Mouse (Mus musculus) kidney, adult 8-10 months (tissue): ENCODE results near the gene Hcrtr1.

Experiments used
- DNase-seq, 2 experiments: peaks; one replicate each; pipeline ENCODE4 v3.0.0; 2022

Gene Hcrtr1

DNA sequence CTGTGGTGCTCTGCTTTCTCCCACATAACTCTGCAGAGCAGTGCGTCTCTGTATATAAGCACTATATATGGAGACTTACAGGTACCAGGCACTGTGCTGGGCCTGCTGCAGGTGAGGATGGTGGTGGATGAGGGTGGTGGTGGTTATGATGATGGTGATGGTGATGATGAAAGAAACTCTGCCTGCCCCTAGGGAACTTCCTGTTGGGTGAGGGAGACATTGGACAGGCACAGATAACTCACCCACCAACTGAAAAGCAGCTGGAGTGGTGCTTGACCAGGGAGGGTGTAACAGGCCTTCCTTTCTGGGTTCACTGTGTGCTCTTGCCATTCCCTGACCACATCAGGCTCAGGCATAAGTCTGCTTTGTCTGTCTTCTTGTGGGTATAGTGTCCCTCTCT lies 26.4 kb downstream of the Hcrtr1 start:
- DNase-seq: no peak

DNA sequence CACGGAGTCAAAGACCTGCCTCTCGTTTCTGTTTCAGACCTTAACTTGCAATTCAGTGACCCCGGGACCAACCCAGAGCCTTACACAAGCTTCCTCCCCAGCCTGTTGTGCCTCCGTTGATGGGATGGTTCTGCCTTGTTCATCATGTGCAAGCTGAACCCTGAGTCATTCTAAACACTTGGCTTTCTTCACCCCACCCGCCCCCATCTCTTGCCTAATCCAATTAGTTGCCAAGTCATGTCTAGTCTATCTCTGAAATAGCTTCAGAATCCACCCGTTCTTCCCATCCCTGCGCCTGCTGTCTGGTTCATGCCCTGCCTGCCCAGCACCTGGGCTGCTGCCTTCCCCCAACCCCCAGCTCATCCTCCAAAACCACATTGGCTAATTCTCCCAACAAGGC lies 26.9 kb downstream of the Hcrtr1 start:
- no peak for DNase-seq

GRCm38 (mm10) chr4:130110091-130110490 lies 29.1 kb downstream of the Hcrtr1 start:
- no peak for DNase-seq

DNA sequence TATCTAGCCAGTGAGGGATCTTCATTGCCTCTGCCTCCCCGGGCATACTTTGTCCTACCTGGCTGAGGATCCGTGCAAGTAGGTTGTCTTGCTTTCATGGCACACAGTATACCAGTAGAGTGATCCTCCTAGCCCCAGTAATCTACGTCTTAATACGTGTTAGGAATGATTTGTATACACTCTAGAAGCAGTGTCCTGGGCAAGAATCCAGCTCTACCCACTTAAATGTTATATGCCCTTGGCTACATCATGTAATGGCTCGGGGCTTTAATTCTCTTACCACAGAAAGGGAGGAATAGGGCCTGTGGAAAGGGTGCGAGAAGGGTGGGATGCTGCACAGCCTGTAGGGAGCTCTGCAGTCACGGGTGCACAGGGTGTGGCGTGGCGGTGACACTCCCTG lies 29.5 kb downstream of the Hcrtr1 start:
- DNase-seq: no peak

DNA sequence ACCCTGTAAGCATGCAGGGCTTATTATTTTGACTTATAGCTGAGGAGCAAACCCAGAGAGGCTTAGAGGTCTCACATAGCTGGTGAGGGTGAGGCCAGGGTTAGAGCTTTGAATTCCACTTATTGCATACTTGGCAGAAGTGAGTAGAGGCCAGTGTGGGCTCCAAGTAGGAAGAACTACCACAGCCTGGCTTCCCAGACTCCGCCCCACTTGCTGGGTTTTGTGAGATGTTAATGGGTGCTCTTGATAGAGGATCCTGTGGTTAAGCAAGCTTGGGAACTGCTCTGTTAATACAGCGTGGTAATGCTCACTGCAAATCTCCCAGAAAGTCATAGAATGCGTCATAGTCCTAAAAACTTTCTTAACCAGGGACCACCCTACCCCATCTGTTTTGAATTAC lies 30.2 kb downstream of the Hcrtr1 start:
- DNase-seq: no peak

DNA sequence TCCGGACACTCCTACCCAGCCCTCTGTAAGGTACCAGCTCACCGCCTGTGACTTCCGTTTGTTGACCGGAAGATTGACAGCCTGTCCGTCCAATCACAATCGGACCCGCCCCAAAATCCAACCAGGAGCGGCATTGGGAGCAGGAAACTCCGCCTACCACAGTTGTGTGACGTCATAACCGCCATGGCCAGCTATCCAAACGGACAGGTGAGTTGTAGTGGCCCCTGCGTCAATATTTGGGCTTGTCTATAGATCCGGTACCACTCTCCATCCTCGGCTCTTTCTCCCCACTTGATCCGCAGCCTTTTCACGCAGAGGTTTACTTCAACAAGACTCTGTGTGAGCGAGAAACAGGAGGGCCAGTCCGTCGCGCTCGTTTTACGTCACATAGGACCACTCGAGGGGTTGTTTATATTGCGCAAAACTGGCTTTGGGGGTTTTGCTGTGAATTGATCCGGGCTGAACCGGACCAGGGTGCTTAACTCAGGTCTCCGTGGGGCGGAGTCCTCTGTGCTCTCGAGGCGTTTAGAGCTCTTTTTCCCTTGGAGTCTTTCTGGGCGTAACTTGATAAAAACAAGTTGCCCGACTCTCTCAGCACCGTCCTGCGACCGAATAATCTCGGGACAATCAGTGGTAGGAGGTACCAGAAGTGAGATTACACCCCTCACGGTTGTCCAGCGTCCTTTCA lies 31.6 kb downstream of the Hcrtr1 start:
- peak; percentile 100 for DNase-seq

- DNase-seq: no peak
Measured at GRCm38 (mm10) chr4:130107065-130107443, 32.1 kb downstream of the Hcrtr1 start.

DNA sequence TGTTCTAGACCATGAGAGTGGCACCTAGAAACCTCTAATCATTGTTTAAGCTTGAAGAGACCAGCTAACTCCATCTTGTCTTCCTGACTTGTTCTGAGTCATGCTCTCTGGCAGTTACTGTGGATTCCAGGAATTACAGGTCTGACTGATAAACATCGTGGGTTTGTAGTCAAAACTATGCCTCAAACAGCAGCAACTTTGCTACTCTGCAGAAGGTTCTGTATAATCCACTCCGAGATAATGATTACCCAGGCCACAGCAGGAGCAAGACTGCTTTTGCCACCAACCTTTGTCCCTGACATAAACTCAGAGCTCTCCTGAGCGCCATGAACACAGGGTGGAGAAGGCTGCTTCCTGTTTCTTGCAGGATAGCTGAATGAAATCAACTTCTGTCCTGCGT lies 34.6 kb downstream of the Hcrtr1 start:
- peak; percentile 72 to 86 for DNase-seq

- DNase-seq: no peak
Measured at GRCm38 (mm10) chr4:130103632-130104031, 35.5 kb downstream of the Hcrtr1 start.

GRCm38 (mm10) chr4:130102111-130102651 lies 37.0 kb downstream of the Hcrtr1 start, which contains the start of gene Pef1:
Pef1 (plus strand) TSS chr4:130102558.
- DNase-seq: no peak

GRCm38 (mm10) chr4:130101183-130101582 lies 38.0 kb downstream of the Hcrtr1 start:
- DNase-seq: no peak

- DNase-seq: no peak
Measured at GRCm38 (mm10) chr4:130095137-130095536, 44.0 kb downstream of the Hcrtr1 start.

DNA sequence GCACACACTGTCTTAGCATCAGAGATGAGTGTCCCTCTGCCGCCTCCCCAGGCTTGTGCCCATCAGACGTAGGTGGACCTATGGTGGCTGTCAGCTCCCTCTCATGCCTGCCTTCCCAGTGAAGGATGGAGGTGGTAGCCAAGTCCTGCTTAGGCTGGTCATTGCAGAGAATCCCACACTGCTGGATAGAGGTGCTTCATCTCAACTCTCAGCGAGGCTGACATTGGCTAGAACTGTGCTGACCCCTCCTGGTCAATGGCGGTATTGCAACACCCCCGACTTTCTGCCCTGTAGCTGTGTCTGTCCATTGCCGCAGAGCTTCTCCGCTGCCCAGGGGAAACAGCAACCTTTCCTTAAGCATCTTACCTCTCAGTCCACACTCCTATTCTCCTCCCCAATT lies 51.9 kb downstream of the Hcrtr1 start:
- peak; percentile 69 to 94 for DNase-seq

DNA sequence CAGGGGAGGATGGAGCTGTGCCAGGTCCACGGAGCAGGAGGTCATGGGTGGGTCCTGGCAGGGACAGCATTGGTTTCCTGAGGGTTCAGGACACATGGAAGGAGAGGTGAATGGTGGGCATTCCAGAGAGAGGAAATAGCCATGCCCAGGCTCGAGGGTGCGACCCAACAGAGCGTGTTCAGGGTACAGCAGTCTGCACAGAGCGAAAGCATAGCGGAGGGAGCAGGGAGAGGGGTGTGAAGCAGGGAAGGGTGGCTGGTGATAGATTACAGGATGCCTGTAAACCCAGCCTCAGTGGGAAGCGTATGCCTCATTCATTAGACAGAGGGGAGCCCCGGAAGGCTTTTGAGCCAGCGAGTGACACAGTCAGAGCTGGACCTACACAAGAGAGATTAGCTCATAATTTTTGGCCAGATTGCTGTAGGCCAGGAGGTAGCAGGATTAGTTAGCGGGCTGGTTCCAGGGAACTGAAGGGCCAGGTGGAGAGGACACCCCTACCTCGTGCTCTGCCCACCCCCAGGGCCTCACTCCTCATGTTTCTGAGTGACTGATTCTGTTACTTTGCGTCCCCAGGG lies 53.8 kb downstream of the Hcrtr1 start:
- no peak for DNase-seq

DNA sequence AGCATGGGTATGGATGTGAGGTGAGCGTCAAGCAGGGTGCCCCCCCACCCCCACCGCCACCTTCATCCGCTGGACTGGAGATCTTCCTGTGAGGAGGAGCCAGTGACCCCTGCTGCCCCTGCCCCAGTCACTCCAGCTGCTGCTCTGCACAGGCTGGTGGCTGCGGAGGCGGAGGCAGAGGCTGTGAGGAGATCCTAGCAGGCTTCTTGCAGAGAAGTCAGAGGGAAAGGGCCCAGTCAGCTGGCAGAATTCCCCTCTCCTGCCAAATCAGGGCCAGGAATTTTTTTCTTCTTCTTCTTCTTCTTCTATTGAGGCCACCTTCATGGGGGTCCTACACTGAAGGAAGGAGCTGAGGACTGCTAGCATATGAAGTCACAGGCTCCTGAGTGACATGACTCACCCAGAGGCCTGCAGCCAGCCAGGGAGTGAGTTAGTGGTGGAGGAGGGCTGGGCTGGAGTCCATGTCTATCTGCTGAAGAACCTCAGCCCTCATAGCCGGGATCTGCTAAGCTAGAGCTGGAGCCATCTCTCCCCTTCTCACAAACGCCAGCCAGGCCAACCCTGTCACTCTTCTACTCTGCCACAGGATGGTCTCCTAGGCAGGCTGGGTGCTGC lies 54.7 kb downstream of the Hcrtr1 start:
- no peak for DNase-seq

DNA sequence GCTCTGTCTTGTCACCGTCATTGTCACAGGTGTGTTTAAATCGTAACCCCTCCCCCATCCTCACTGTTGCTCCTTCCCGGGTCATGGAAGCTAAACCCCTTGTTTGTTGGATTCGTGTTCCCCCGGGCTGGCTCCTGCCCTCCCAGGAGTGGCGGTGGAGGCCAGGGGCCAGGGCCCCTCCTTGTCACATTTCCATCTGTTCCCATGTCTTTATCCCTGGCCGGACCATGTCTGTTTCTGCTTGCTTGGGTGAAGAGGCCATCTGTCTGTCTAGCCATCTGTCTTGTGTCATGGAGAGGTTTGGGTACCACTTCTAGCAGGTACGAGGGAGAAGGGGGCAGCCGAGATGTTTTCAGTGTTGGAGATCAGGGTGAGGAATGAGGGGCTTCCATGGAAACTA lies 56.9 kb downstream of the Hcrtr1 start:
- no peak for DNase-seq

DNA sequence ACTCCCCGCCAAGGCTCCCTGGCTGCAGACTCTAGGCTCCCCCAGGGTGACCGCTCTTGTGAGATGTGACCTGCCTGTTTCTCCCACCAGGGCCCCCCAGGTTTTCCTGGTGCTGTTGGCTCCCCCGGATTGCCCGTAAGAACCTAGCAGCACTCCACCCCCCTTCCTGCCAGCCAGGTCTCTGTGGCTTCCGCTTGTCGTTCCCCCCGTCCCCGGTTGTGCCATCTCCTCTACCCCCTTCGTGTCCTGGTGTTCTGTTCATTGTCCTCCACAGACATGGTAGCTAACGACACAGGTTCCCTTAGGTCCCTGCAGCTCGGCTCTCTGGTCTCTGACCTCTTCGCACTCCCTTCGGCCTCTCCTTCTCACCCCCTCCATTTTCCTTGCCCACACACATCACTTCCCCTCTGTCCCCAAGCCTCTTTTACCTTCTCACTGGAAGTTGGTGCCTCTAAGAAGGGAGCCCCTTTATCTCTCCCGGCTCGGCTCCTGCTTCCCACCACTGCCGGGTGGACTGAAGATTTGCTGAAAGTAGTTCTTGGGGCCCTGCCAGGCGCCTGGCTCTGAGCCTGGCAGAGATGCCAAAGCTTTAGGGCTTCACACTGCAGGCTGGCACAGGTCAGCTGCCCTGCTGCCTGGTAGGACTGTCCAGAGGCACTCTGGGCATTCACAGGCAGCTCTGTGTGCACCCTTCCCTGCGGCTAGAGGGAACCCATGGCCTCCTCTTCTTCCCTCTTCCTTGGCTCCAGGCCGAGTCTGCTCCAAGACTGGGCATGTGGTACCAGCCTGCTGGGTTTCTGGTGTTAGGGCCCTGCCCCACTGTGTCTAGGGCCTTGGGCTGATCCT lies 57.6 kb downstream of the Hcrtr1 start:
- peak; percentile 86 to 89 for DNase-seq
